Mouse (Mus musculus) megakaryocyte, embryonic 14.5 days (primary cell): ENCODE results near the gene Cog6.

Experiments
- FLI1 ChIP-seq: IDR thresholded peaks from 2 replicates; pipeline ENCODE4 v1.6.1; 2012; ENCODE audit warnings: low read length, inconsistent platforms, mixed read lengths
- GATA1 ChIP-seq: IDR thresholded peaks from 3 replicates; pipeline ENCODE4 v1.6.1; 2012; ENCODE audit warnings: mixed read lengths, low read length, inconsistent platforms, borderline replicate concordance

DNA sequence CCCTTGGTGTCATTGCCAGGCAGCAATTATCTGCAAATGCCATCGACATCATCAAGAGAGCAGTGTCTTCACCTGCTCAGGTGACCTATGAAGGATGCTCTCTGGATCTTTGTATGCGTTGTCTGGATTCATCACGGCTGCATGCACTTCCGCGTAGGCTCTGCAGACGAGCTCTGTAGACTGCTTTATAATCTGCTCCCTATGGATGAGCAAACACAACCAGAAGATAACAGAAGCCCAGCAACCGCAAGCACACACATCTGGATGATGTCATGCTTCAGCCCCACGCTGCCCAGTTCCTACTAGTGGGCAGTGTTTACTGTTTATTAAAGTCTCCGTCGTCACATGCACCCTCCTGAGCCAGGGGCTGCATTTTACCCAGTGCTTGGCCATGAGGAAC lies 34.0 kb downstream of the Cog6 start:
- TF ChIP-seq GATA1 (no peak), FLI1 (no peak)
